Mouse (Mus musculus) midbrain, embryonic 10.5 days (tissue): ENCODE results near the gene Vars2. TPM values are rescaled to one million over a fixed set of nuclear protein-coding genes. Genes with fewer than 3 reads are reported as not detected.

Experiments
- DNase-seq: peaks from one replicate; pipeline ENCODE4 v3.0.0-alpha.2; 2017; ENCODE audit warnings: low spot score
- H3K27ac ChIP-seq: fragments of 300-500 bp; sonication (generic); replicated peaks from 2 replicates; pipeline ENCODE4 v1.5.1; 2016; ENCODE audit warnings: mild to moderate bottlenecking
- H3K27me3 ChIP-seq: fragments of 300-500 bp; sonication (generic); 2 replicates; pipeline ENCODE4 v1.6.1; 2016; ENCODE audit warnings: low read depth, mild to moderate bottlenecking; ENCODE audit not compliant: poor library complexity, severe bottlenecking
- H3K36me3 ChIP-seq: fragments of 300-500 bp; sonication (generic); 2 replicates; pipeline ENCODE4 v1.6.1; 2016; ENCODE audit warnings: mild to moderate bottlenecking, moderate library complexity
- H3K4me1 ChIP-seq: fragments of 300-500 bp; sonication (generic); 2 replicates; pipeline ENCODE4 v1.6.1; 2016
- H3K4me3 ChIP-seq: fragments of 300-500 bp; sonication (generic); 2 replicates; pipeline ENCODE4 v1.5.1; 2016; ENCODE audit warnings: mild to moderate bottlenecking, moderate library complexity
- H3K9me3 ChIP-seq: fragments of 300-500 bp; sonication (generic); replicated peaks from 2 replicates; pipeline ENCODE4 v1.6.1; 2016; ENCODE audit warnings: mild to moderate bottlenecking
- WGBS: fragments of 180-500 bp; shearing (Covaris S2); methylation state at CpG from one replicate; pipeline ENCODE4 v1.1.7; 2016; 5-methylcytosine and 5-hydroxymethylcytosine counted together
- polyA plus RNA-seq: library from polyadenylated mRNA; unstranded; fragments of >200 nt; fragmentation: Nextera tagmentation; extraction: Ambion mirVana; gene quantifications from 2 replicates; pipeline ENCODE4 v1.2.1, GENCODE M21; 2016

The Vars2 gene
- polyA plus RNA-seq = 19.3 and 20.6 TPM in 2 replicates

GRCm38 (mm10) chr17:35667334-35668065 is at the start of gene Vars2:
TSS of gene Vars2 (minus strand) at chr17:35667592.
- Histone ChIP-seq H3K36me3 (peaks cover 55% of the 10 kb centered on the region), H3K27me3 (no peaks in the 10 kb centered on the region)
- WGBS = under 1% methylated on average over 61 of the region's 61 CpGs

DNA sequence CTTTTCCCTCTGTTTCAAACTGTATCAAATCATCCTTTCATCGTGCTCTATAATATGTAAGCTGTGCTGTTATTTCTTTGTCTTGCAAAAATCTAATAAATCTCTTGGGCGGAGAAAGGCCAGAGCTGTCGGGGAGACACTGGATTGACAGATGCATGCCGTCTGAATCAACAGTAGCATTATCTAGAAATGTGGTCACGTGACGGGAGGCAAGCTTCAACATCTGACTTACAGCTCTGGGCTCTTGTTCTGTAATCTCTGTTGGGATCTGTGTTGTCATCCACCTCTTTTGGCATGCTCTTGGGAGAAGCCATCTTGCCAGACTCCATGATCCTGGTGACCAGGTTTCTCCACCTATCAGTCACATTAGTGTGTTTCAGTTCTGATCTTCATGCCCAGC is 49.7 kb upstream of the Vars2 start:
- H3K27me3 ChIP-seq = peaks cover 10% of the 10 kb centered on the region; the same call in 1 of the 2 replicates
- no peaks in the 10 kb centered on the region for H3K36me3 ChIP-seq
- WGBS = 92% methylated on average over 6 of the region's 6 CpGs
- no peak overlapping the region for H3K4me3 ChIP-seq
- 0 out of 2 replicates have a peak, but pooled peaks cover 2% of the 10 kb centered on the region for H3K9me3 ChIP-seq
- H3K27ac ChIP-seq = no peak overlapping the region
- peaks cover 16% of the 10 kb centered on the region for H3K4me1 ChIP-seq
- DNase-seq = no peak

More at GRCm38 (mm10) chr17:35667334-35668065, at the start of gene Vars2:
- peak; percentile 96 for DNase-seq
- peaks cover 26% of the 10 kb centered on the region for H3K4me1 ChIP-seq
- no peaks in the 10 kb centered on the region for H3K9me3 ChIP-seq
- H3K4me3 ChIP-seq = peak within 1 kb of the TSS; percentile 75
- H3K27ac ChIP-seq = peak within 1 kb of the TSS; percentile 90

DNA sequence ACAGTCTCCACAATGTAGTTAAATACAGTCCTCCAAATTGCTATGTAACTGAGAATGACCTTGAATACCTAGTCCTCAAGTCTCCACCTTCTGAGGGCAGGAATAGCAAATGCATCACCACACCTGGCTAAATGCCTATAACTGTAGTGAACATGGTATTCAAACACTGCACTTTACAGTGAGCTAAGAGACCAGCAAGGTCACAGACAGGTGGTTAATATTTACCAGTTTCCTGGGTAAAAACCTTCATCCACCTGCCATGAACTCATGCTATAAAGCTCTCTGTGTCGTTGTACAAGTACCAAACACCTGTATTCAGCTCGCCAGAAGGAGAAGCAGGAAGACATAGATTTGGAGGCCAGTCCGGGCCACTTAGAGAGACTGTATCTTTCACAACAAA is 48.7 kb upstream of the Vars2 start:
- H3K27me3 ChIP-seq = 0 out of 2 replicates have a peak, but pooled peaks cover 5% of the 10 kb centered on the region
- H3K9me3 ChIP-seq = 0 out of 2 replicates have a peak, but pooled peaks cover 2% of the 10 kb centered on the region
- peaks cover 24% of the 10 kb centered on the region for H3K4me1 ChIP-seq
- no peaks in the 10 kb centered on the region for H3K36me3 ChIP-seq
- 87% methylated on average over 3 of the region's 3 CpGs for WGBS
- DNase-seq = no peak
- no peak overlapping the region for H3K4me3 ChIP-seq
- no peak overlapping the region for H3K27ac ChIP-seq

DNA sequence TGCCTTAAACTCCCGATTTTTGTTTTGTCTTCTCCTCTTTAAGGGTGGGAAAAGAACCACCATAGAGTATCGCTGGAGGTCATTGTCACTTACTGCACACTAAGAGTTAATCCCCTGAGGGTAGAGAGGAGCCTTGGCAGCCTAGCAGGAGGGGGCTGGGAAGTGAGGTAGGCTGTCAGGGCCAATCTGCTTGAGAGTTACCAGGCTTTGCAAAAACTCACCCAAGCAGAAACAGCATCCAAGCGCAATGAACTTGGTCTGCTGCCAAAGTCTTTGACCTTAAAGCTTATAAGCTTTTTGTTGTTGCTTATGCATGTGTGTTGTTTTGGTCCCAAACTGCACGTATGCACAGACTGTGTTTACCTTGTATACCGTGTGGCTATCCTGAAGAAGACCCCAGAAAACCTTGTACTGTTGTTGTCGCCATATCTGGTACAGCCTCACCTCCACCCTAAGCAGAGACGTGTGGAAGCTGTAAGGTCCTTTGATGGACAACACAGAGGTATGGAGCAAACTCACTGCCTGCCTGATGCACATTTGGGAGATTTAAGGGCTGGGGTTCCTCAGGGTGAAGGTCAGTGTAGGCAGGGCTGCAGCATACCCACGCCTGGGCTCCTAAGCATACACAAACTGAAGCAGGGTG is 43.4 kb upstream of the Vars2 start:
- Histone ChIP-seq H3K4me1 (peaks cover 41% of the 10 kb centered on the region), H3K36me3 (no peaks in the 10 kb centered on the region), H3K27ac (peak overlapping the region; percentile 79), H3K9me3 (no peaks in the 10 kb centered on the region), H3K4me3 (peak overlapping the region; percentile 21), H3K27me3 (no peaks in the 10 kb centered on the region)
- DNase-seq = peak; percentile 62
- 49% methylated on average over 8 of the region's 8 CpGs for WGBS

- H3K4me1 ChIP-seq = peaks cover 63% of the 10 kb centered on the region
- H3K27ac ChIP-seq = no peak overlapping the region
- H3K9me3 ChIP-seq = no peaks in the 10 kb centered on the region
- no peak for DNase-seq
- no peaks in the 10 kb centered on the region for H3K27me3 ChIP-seq
- 78% methylated on average over 2 of the region's 2 CpGs for WGBS
- H3K36me3 ChIP-seq = no peaks in the 10 kb centered on the region
- H3K4me3 ChIP-seq = no peak overlapping the region
Observed at GRCm38 (mm10) chr17:35708611-35709010, 41.2 kb upstream of the Vars2 start.

- Histone ChIP-seq H3K27ac (no peak overlapping the region), H3K36me3 (no peaks in the 10 kb centered on the region), H3K27me3 (no peaks in the 10 kb centered on the region), H3K4me3 (no peak overlapping the region), H3K4me1 (peaks cover 63% of the 10 kb centered on the region), H3K9me3 (no peaks in the 10 kb centered on the region)
- 73% methylated on average over 7 of the region's 7 CpGs for WGBS
- DNase-seq = no peak
Observed at GRCm38 (mm10) chr17:35707929-35708328, 40.5 kb upstream of the Vars2 start.

DNA sequence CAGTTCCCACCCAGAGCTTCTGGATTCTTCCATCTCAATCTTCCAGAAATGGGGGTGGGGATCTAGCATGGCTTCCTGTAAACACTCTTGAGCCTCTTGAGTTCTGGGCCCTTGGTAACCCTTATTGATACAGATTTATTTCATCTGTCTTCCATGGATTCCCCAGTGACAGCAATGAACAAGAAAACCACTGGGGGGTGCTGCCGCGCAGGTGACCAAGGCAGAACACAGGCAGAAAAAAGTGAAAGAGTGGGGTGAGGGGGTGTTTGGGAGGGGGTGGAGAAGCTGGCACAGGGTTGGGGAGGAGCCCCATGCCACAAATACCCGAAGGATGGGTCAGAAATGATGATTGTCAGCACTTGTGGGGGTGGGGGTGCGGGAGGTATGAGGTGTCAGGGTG is 38.4 kb upstream of the Vars2 start:
- H3K4me1 ChIP-seq = peaks cover 59% of the 10 kb centered on the region
- 0 out of 2 replicates have a peak, but pooled peaks cover under 1% of the 10 kb centered on the region for H3K36me3 ChIP-seq
- 24% methylated on average over 4 of the region's 4 CpGs for WGBS
- H3K4me3 ChIP-seq = peak overlapping the region; percentile 84; the same call in 1 of the 2 replicates
- peak; percentile 58 for DNase-seq
- peaks cover 11% of the 10 kb centered on the region; the same call in 1 of the 2 replicates for H3K27me3 ChIP-seq
- no peaks in the 10 kb centered on the region for H3K9me3 ChIP-seq
- peak overlapping the region; percentile 100 for H3K27ac ChIP-seq

DNA sequence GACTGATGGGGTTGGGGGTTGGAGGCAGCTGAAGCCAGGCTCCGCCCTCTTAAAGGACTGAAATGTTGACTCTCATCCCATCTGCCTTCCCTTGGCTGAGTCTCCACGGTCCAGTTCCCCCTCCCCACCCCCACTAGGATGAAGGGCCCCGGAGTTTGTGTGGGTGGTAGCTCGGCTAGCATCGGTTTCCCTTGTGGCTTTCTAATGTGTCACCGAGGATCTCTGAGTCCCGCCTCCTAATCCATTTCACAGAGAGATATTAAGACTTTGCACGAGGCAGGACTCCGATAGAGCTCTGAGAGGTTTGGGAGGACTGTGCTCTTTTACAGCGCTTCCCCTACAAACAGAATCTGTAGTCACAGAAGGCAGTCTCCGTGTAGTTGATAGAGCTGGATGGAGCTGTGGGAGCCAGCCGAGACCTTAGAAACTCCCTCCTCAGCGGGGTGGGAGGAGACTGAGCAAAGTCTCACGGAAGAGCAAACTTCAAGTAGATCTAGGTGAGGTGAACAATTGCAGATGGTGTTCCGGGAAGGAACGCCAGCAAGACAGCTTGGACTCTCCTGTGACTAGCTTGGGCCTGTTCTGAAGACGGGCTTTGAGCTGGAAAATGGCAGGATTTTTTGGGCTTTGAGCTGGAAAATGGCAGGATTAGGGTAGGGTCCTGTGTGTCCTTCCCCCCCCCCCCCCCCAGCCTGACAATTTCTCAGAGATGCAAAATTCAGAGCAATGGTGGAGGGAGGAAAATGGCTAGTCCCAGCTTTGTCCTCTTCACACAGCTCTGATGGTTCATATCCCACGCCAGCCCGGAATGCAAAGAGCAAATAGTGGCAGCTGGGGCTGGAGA is 37.5 kb upstream of the Vars2 start, which contains the start of gene Ddr1:
Gene Ddr1 (minus strand): TSS at position 1 of the 844 bp plus-strand sequence.
- WGBS = 3% methylated on average over 19 of the region's 19 CpGs
- peak; percentile 88 for DNase-seq
- H3K9me3 ChIP-seq = no peaks in the 10 kb centered on the region

GRCm38 (mm10) chr17:35703751-35704271 is 36.4 kb upstream of the Vars2 start:
- H3K36me3 ChIP-seq = peaks cover 20% of the 10 kb centered on the region
- H3K27ac ChIP-seq = peak overlapping the region; percentile 100
- H3K9me3 ChIP-seq = no peaks in the 10 kb centered on the region
- H3K4me3 ChIP-seq = peak overlapping the region; percentile 84
- DNase-seq = peak; percentile 96
- peaks cover 70% of the 10 kb centered on the region for H3K4me1 ChIP-seq
- WGBS = 0% methylated on average over 14 of the region's 14 CpGs
- H3K27me3 ChIP-seq = peaks cover 23% of the 10 kb centered on the region; the same call in 1 of the 2 replicates

More for the DNA sequence above, 37.5 kb upstream of the Vars2 start, which contains the start of gene Ddr1:
- Histone ChIP-seq H3K27ac (peak within 1 kb of the TSS; percentile 100), H3K4me1 (peaks cover 59% of the 10 kb centered on the region), H3K4me3 (peak within 1 kb of the TSS; percentile 84), H3K36me3 (peaks cover 10% of the 10 kb centered on the region), H3K27me3 (peaks cover 19% of the 10 kb centered on the region; the same call in 1 of the 2 replicates)

DNA sequence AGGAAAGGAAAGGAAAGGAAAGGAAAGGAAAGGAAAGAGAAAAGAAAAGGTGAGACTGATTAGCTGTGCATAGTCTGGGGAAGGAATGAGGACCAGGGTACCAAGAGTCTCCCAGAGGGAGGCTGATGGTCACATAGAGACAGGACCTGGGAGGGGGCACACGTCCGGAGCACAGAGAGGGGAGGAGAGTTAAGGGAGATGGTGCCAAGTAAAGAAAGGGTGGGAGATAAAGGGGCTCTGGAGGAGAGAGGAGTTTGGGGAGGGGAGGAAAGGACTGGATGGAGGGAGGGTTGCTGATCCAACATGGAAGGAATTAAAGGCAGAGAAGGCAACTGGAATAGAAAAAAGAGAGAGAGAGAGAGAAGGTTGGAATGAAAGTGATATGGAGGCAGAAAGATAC is 35.7 kb upstream of the Vars2 start:
- WGBS = 1% methylated on average over 2 of the region's 2 CpGs
- DNase-seq = no peak
- peaks cover 23% of the 10 kb centered on the region; the same call in 1 of the 2 replicates for H3K27me3 ChIP-seq
- peak overlapping the region; percentile 84 for H3K4me3 ChIP-seq
- no peaks in the 10 kb centered on the region for H3K9me3 ChIP-seq
- H3K4me1 ChIP-seq = peaks cover 73% of the 10 kb centered on the region
- peaks cover 22% of the 10 kb centered on the region for H3K36me3 ChIP-seq
- H3K27ac ChIP-seq = peak overlapping the region; percentile 100

DNA sequence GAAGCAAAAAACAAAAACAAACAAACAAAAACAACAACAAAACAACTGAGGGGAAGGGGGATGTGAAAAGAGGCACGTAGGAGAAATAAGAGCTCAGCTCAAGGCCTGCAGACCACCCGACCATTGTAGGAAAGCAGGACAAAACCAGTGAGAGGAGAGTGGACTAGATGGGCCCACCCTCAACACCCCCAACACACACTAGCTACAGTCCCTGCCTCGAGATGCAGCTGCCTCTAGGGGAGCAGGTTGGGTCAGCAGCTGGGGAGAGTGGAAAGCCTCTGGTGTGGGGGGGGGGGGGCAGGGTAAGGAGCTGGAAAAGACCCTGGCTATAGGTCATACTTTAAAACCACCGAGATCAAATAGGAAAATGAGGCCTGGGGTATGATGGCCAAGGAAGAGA is 35.2 kb upstream of the Vars2 start:
- peaks cover 75% of the 10 kb centered on the region for H3K4me1 ChIP-seq
- H3K27me3 ChIP-seq = peaks cover 23% of the 10 kb centered on the region; the same call in 1 of the 2 replicates
- peak; percentile 39 for DNase-seq
- H3K4me3 ChIP-seq = peak overlapping the region; percentile 84
- H3K36me3 ChIP-seq = peaks cover 23% of the 10 kb centered on the region
- 1% methylated on average over 4 of the region's 4 CpGs for WGBS
- no peaks in the 10 kb centered on the region for H3K9me3 ChIP-seq
- H3K27ac ChIP-seq = peak overlapping the region; percentile 100

- Histone ChIP-seq H3K27me3 (peaks cover 23% of the 10 kb centered on the region; the same call in 1 of the 2 replicates), H3K4me1 (peaks cover 81% of the 10 kb centered on the region), H3K36me3 (peaks cover 28% of the 10 kb centered on the region), H3K9me3 (no peaks in the 10 kb centered on the region), H3K27ac (peak overlapping the region; percentile 100), H3K4me3 (peak overlapping the region; percentile 84)
- peak; percentile 63 for DNase-seq
- under 1% methylated on average over 16 of the region's 16 CpGs for WGBS
Observed at GRCm38 (mm10) chr17:35701978-35702461, 34.6 kb upstream of the Vars2 start.
